Mouse (Mus musculus) gonadal fat pad, adult 2 months (tissue): ENCODE data around the gene Gm7942. TPM values are rescaled to one million over a fixed set of nuclear protein-coding genes. Genes with fewer than 3 reads are reported as not detected.
"Not testable (repeated sequence)": the region's sequence is repeated elsewhere in the genome, so short reads cannot be mapped to it uniquely, and the experiment has no call there.

Experiments
- DNase-seq: peaks from one replicate; pipeline ENCODE4 v3.0.0-alpha.2; 2012; ENCODE audit warnings: low read depth
- polyA plus RNA-seq: library from polyadenylated mRNA; depleted of rRNA; stranded (reverse); fragments of >200 nt; gene quantifications from 2 replicates; pipeline ENCODE4 v1.2.3, GENCODE M21; 2012; rRNA removed

Gm7942 gene
- polyA plus RNA-seq = not detected in 2 replicates

DNA sequence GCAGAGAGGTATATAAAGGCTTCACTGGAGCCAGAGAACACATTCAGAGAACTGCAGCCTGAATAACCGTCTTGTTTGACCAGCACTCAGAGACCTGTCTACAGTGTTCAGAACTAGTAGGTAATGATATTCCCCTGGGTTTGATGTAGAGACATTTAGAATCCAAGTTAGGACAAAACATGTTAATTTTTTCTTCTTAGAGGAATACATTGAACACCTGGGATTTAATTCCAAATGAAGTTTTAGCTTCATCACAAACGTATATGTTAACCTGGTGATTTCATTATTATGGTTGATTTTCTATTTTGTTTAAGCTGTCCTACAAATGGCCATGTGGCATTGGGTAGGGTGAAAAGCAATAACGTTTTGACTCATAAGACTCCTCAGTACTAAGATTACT is at the start of gene Gm7942:
TSS of gene Gm7942 (plus strand) at position 301 of the 400 bp plus-strand sequence.
- not testable (repeated sequence) for DNase-seq

Other genes starting within 250 kb of the Gm7942 start
- not detected in 2 replicates for gene Gm3183, start 241.5 kb upstream of the Gm7942 start, polyA plus RNA-seq
- not detected in 2 replicates for gene Gm6367, start 118.3 kb upstream of the Gm7942 start, polyA plus RNA-seq
- not detected in 2 replicates for gene Gm16513, start 75.7 kb downstream of the Gm7942 start, polyA plus RNA-seq
- not detected in 2 replicates for gene Gm10424, start 165.8 kb downstream of the Gm7942 start, polyA plus RNA-seq
- not detected in 2 replicates for gene Gm3259, start 199.0 kb downstream of the Gm7942 start, polyA plus RNA-seq